Mouse (Mus musculus): ENCODE measurements at regions not wholly inside any gene's neighbourhood (a gene's known extent, or its start where the extent isn't known, plus 50 kb on each side); places are given as distances from the start of the nearest gene placed in this dataset.

GRCm38 (mm10) chr5:77477794-77478193 lies 70.0 kb upstream of the Igfbp7 start:
- TF ChIP-seq POLR2A (IDR thresholded peaks at IDR 0.05; ENCODE audit: low read depth, low read length) (no peak), MAX (IDR thresholded peaks at IDR 0.05; ENCODE audit: low read length) (no peak), CTCF (conservative IDR thresholded peaks at IDR 0.05 in 1 of 2, IDR thresholded peaks at IDR 0.05 in 1 of 2; ENCODE audit: low read depth in 2 of 2, low read length in 2 of 2) (no peak), UBTF (IDR thresholded peaks at IDR 0.05; ENCODE audit: low read depth, low read length) (no peak), ZNF384 (IDR thresholded peaks at IDR 0.05; ENCODE audit: low read depth, low read length) (no peak), ZKSCAN1 (IDR thresholded peaks at IDR 0.05; ENCODE audit: borderline replicate concordance, low read depth, low read length) (no peak), JUND (conservative IDR thresholded peaks at IDR 0.05; ENCODE audit: low read depth, low read length) (no peak), HCFC1 (IDR thresholded peaks at IDR 0.05; ENCODE audit: low read depth, low read length) (no peak), EP300 (IDR thresholded peaks at IDR 0.05; ENCODE audit: low read length) (no peak)
